Mouse (Mus musculus): ENCODE measurements around the gene Gdpd1. TPM values are rescaled to one million over a fixed set of nuclear protein-coding genes. Genes with fewer than 3 reads are reported as not detected.

Gene Gdpd1
- polyA plus RNA-seq, 1 experiment from 2014 or later: 20.0 TPM

- no peak overlapping the region for H3K27ac ChIP-seq
- DNase-seq (ENCODE audit: low spot score): no peak
Measured at GRCm38 (mm10) chr11:87021551-87021950, 52.3 kb downstream of the Gdpd1 start.

GRCm38 (mm10) chr11:87020449-87020848 lies 53.4 kb downstream of the Gdpd1 start:
- Histone ChIP-seq H3K9me3 (no peaks in the 10 kb centered on the region), H3K27ac (no peak overlapping the region), H3K27me3 (ENCODE audit: insufficient read depth, poor library complexity, severe bottlenecking) (no peaks in the 10 kb centered on the region), H3K4me3 (no peak overlapping the region), H3K36me3 (no peaks in the 10 kb centered on the region), H3K4me1 (peaks cover 4% of the 10 kb centered on the region; the same call in 1 of the 2 replicates)
- DNase-seq (ENCODE audit: low spot score): no peak
- WGBS: 80% methylated on average over 5 of the region's 5 CpGs

More at GRCm38 (mm10) chr11:87021551-87021950, 52.3 kb downstream of the Gdpd1 start:
- H3K9me3 ChIP-seq: no peaks in the 10 kb centered on the region
- peaks cover 4% of the 10 kb centered on the region; the same call in 1 of the 2 replicates for H3K4me1 ChIP-seq
- no peak overlapping the region for H3K4me3 ChIP-seq
- no peaks in the 10 kb centered on the region for H3K27me3 ChIP-seq (ENCODE audit: insufficient read depth, poor library complexity, severe bottlenecking)
- no peaks in the 10 kb centered on the region for H3K36me3 ChIP-seq

- Histone ChIP-seq H3K4me1 (peaks cover 4% of the 10 kb centered on the region; the same call in 1 of the 2 replicates), H3K4me3 (no peak overlapping the region), H3K36me3 (no peaks in the 10 kb centered on the region), H3K27ac (no peak overlapping the region), H3K27me3 (ENCODE audit: insufficient read depth, poor library complexity, severe bottlenecking) (no peaks in the 10 kb centered on the region), H3K9me3 (no peaks in the 10 kb centered on the region)
- 81% methylated on average over 8 of the region's 8 CpGs for WGBS
- no peak for DNase-seq (ENCODE audit: low spot score)
Measured at GRCm38 (mm10) chr11:87019431-87019830, 54.4 kb downstream of the Gdpd1 start.

GRCm38 (mm10) chr11:87018081-87018480 lies 55.8 kb downstream of the Gdpd1 start:
- 78% methylated on average over 4 of the region's 4 CpGs for WGBS
- H3K4me1 ChIP-seq: no peaks in the 10 kb centered on the region
- H3K27me3 ChIP-seq (ENCODE audit: insufficient read depth, poor library complexity, severe bottlenecking): no peaks in the 10 kb centered on the region
- no peaks in the 10 kb centered on the region for H3K9me3 ChIP-seq
- H3K36me3 ChIP-seq: no peaks in the 10 kb centered on the region
- DNase-seq (ENCODE audit: low spot score): no peak
- H3K27ac ChIP-seq: no peak overlapping the region
- no peak overlapping the region for H3K4me3 ChIP-seq

GRCm38 (mm10) chr11:87015691-87016090 lies 58.2 kb downstream of the Gdpd1 start:
- Histone ChIP-seq H3K27me3 (ENCODE audit: insufficient read depth, poor library complexity, severe bottlenecking) (no peaks in the 10 kb centered on the region), H3K36me3 (no peaks in the 10 kb centered on the region), H3K4me3 (no peak overlapping the region), H3K9me3 (no peaks in the 10 kb centered on the region), H3K27ac (peak overlapping the region; percentile 6; the same call in 1 of the 2 replicates), H3K4me1 (no peaks in the 10 kb centered on the region)
- DNase-seq (ENCODE audit: low spot score): no peak
- 62% methylated on average over 3 of the region's 3 CpGs for WGBS

GRCm38 (mm10) chr11:87010476-87010875 lies 63.4 kb downstream of the Gdpd1 start:
- no peaks in the 10 kb centered on the region for H3K4me1 ChIP-seq
- WGBS: 19% methylated on average over 9 of the region's 9 CpGs

GRCm38 (mm10) chr11:87007371-87007770 lies 66.5 kb downstream of the Gdpd1 start:
- H3K4me1 ChIP-seq: 0 out of 2 replicates have a peak, but pooled peaks cover 4% of the 10 kb centered on the region
- DNase-seq (ENCODE audit: low spot score): no peak
- H3K4me3 ChIP-seq: no peak overlapping the region
- WGBS: 60% methylated on average over 8 of the region's 8 CpGs
- H3K36me3 ChIP-seq: no peaks in the 10 kb centered on the region
- H3K27ac ChIP-seq: no peak overlapping the region
- no peaks in the 10 kb centered on the region for H3K9me3 ChIP-seq
- no peaks in the 10 kb centered on the region for H3K27me3 ChIP-seq (ENCODE audit: insufficient read depth, poor library complexity, severe bottlenecking)

More at GRCm38 (mm10) chr11:87010476-87010875, 63.4 kb downstream of the Gdpd1 start:
- no peak overlapping the region for H3K4me3 ChIP-seq
- H3K36me3 ChIP-seq: no peaks in the 10 kb centered on the region
- no peak overlapping the region for H3K27ac ChIP-seq
- H3K9me3 ChIP-seq: no peaks in the 10 kb centered on the region
- DNase-seq (ENCODE audit: low spot score): no peak
- H3K27me3 ChIP-seq (ENCODE audit: insufficient read depth, poor library complexity, severe bottlenecking): no peaks in the 10 kb centered on the region

- Histone ChIP-seq H3K4me1 (0 out of 2 replicates have a peak, but pooled peaks cover 4% of the 10 kb centered on the region), H3K9me3 (no peaks in the 10 kb centered on the region), H3K27me3 (ENCODE audit: insufficient read depth, poor library complexity, severe bottlenecking) (no peaks in the 10 kb centered on the region), H3K4me3 (no peak overlapping the region), H3K27ac (peak overlapping the region; percentile 36; the same call in 1 of the 2 replicates), H3K36me3 (no peaks in the 10 kb centered on the region)
- DNase-seq (ENCODE audit: low spot score): no peak
- 51% methylated on average over 12 of the region's 12 CpGs for WGBS
Measured at GRCm38 (mm10) chr11:87004960-87005755, 68.7 kb downstream of the Gdpd1 start.

- H3K4me3 ChIP-seq: no peak overlapping the region
- H3K27ac ChIP-seq: no peak overlapping the region
- no peaks in the 10 kb centered on the region for H3K27me3 ChIP-seq (ENCODE audit: insufficient read depth, poor library complexity, severe bottlenecking)
- 0 out of 2 replicates have a peak, but pooled peaks cover 4% of the 10 kb centered on the region for H3K4me1 ChIP-seq
- 61% methylated on average over 10 of the region's 10 CpGs for WGBS
- DNase-seq (ENCODE audit: low spot score): no peak
- no peaks in the 10 kb centered on the region for H3K36me3 ChIP-seq
- H3K9me3 ChIP-seq: no peaks in the 10 kb centered on the region
Measured at GRCm38 (mm10) chr11:87002078-87002829, 71.6 kb downstream of the Gdpd1 start.

- no peaks in the 10 kb centered on the region for H3K36me3 ChIP-seq
- no peak for DNase-seq (ENCODE audit: low spot score)
- H3K27ac ChIP-seq: no peak overlapping the region
- no peak overlapping the region for H3K4me3 ChIP-seq
- H3K9me3 ChIP-seq: no peaks in the 10 kb centered on the region
- H3K27me3 ChIP-seq (ENCODE audit: insufficient read depth, poor library complexity, severe bottlenecking): no peaks in the 10 kb centered on the region
- 0 out of 2 replicates have a peak, but pooled peaks cover 4% of the 10 kb centered on the region for H3K4me1 ChIP-seq
- 62% methylated on average over 8 of the region's 8 CpGs for WGBS
Measured at GRCm38 (mm10) chr11:87001217-87001616, 72.6 kb downstream of the Gdpd1 start.

- Histone ChIP-seq H3K36me3 (no peaks in the 10 kb centered on the region), H3K27me3 (ENCODE audit: insufficient read depth, poor library complexity, severe bottlenecking) (no peaks in the 10 kb centered on the region), H3K4me3 (no peak overlapping the region), H3K9me3 (no peaks in the 10 kb centered on the region), H3K4me1 (peaks cover 36% of the 10 kb centered on the region), H3K27ac (peak overlapping the region; percentile 77; the same call in 1 of the 2 replicates)
- DNase-seq (ENCODE audit: low spot score): no peak
- WGBS: 58% methylated on average over 2 of the region's 2 CpGs
Measured at GRCm38 (mm10) chr11:86996266-86996665, 77.6 kb downstream of the Gdpd1 start.

- DNase-seq (ENCODE audit: low spot score): no peak
- Histone ChIP-seq H3K4me1 (peaks cover 38% of the 10 kb centered on the region), H3K4me3 (no peak overlapping the region), H3K9me3 (no peaks in the 10 kb centered on the region), H3K27me3 (ENCODE audit: insufficient read depth, poor library complexity, severe bottlenecking) (no peaks in the 10 kb centered on the region), H3K36me3 (peaks cover 1% of the 10 kb centered on the region; the same call in 1 of the 2 replicates), H3K27ac (peak overlapping the region; percentile 77)
- WGBS: 36% methylated on average over 6 of the region's 6 CpGs
Measured at GRCm38 (mm10) chr11:86995625-86996221, 78.1 kb downstream of the Gdpd1 start.
